Mouse (Mus musculus): ENCODE data around the gene Pdgfc. TPM values are rescaled to one million over a fixed set of nuclear protein-coding genes. Genes with fewer than 3 reads are reported as not detected.
"Not testable (repeated sequence)": the region's sequence is repeated elsewhere in the genome, so short reads cannot be mapped to it uniquely, and the experiment has no call there.

Pdgfc gene
- polyA plus RNA-seq, 1 experiment from 2014 or later = 7.5 TPM

- Histone ChIP-seq H3K9me3 (replicated peaks) (no peaks in the 10 kb centered on the region), H3K4me3 (no peak overlapping the region), H3K36me3 (ENCODE audit: poor library complexity, severe bottlenecking) (no peaks in the 10 kb centered on the region), H3K9ac (no peak overlapping the region), H3K4me2 (no peak overlapping the region), H3K27me3 (no peaks in the 10 kb centered on the region), H3K27ac (no peak overlapping the region), H3K4me1 (no peaks in the 10 kb centered on the region)
- 67% methylated on average over 1 of the region's 1 CpGs for WGBS
- ATAC-seq = no peak
Observed at GRCm38 (mm10) chr3:81121731-81122130, 85.5 kb downstream of the Pdgfc start.

DNA sequence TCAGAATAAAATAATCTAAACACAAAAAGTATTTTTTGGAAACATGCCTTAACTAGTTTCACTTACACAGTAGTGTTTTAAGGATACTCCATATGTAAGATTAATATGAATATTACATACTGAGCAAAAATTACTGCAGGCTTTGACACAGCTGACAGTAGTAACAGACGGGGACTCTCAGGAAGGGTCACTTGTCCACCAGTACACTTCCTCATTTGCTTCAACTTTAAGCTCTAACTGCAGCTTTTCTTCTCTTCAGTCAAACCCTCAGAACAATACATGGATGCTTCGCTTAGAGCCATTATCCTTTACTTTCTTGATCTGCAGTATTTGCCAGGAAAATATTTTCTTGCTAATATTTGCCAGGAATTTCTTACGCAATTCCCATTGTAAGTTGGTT, 87.2 kb downstream of the Pdgfc start:
- H3K9ac ChIP-seq = no peak overlapping the region
- H3K27ac ChIP-seq = no peak overlapping the region
- H3K9me3 ChIP-seq (replicated peaks) = no peaks in the 10 kb centered on the region
- ATAC-seq = no peak
- no peak overlapping the region for H3K4me3 ChIP-seq
- H3K27me3 ChIP-seq = no peaks in the 10 kb centered on the region
- H3K36me3 ChIP-seq (ENCODE audit: poor library complexity, severe bottlenecking) = no peaks in the 10 kb centered on the region
- H3K4me2 ChIP-seq = no peak overlapping the region
- WGBS = 84% methylated on average over 3 of the region's 3 CpGs
- no peaks in the 10 kb centered on the region for H3K4me1 ChIP-seq

DNA sequence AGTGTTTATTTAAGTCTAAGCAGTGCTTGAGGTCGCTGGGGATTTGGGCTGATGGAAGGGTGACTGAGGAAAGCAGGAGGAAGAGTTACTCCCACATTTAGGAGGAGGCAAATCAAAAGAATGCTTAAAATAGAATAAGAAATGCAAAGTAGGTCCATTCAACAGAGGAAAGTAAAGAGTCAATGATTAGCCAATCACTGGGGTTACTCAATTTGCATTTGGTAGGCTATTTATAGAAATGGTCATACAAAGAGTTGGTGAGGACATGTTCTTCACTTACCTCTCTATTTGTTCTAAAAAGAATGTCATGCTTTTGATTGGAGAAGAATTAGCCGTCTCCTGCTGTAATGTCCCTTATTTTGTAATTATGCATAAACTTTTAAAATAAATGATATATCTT, 90.8 kb downstream of the Pdgfc start:
- H3K27ac ChIP-seq = no peak overlapping the region
- no peak for ATAC-seq
- H3K4me3 ChIP-seq = no peak overlapping the region
- no peaks in the 10 kb centered on the region for H3K27me3 ChIP-seq
- no peak overlapping the region for H3K4me2 ChIP-seq
- no peak overlapping the region for H3K9ac ChIP-seq
- H3K9me3 ChIP-seq (replicated peaks) = no peaks in the 10 kb centered on the region
- no peaks in the 10 kb centered on the region for H3K36me3 ChIP-seq (ENCODE audit: poor library complexity, severe bottlenecking)
- no peaks in the 10 kb centered on the region for H3K4me1 ChIP-seq
- 35% methylated on average over 2 of the region's 2 CpGs for WGBS

- WGBS = 87% methylated on average over 3 of the region's 3 CpGs
- Histone ChIP-seq H3K27ac (no peak overlapping the region), H3K4me1 (no peaks in the 10 kb centered on the region), H3K9me3 (replicated peaks) (no peaks in the 10 kb centered on the region), H3K36me3 (ENCODE audit: poor library complexity, severe bottlenecking) (no peaks in the 10 kb centered on the region), H3K9ac (no peak overlapping the region), H3K4me3 (no peak overlapping the region), H3K4me2 (no peak overlapping the region), H3K27me3 (no peaks in the 10 kb centered on the region)
- ATAC-seq = no peak
Observed at GRCm38 (mm10) chr3:81136985-81137384, 100.8 kb downstream of the Pdgfc start.

DNA sequence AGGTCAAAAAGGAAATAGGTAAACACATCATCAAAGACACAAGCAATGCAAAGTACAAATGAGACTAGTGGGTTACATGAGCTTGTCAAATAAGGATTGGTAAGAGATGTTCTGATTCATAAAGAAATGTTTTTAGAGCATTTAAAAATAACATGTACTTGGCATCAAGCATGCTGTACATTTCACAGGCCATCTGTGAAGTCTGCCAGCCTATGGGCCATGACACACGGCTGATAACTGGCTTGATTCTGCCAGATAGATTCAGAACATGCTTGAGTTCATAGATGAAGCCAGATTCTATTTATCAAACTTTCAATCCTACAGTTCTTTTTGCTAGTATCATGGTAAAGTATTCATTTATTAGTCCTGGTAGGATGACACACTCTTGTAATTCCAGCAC, 101.8 kb downstream of the Pdgfc start:
- not testable (repeated sequence) for H3K9ac ChIP-seq; H3K36me3 ChIP-seq (ENCODE audit: poor library complexity, severe bottlenecking); H3K27ac ChIP-seq; H3K4me1 ChIP-seq; H3K9me3 ChIP-seq (replicated peaks); H3K4me2 ChIP-seq; H3K27me3 ChIP-seq; ATAC-seq; H3K4me3 ChIP-seq
- WGBS = 81% methylated on average over 1 of the region's 1 CpGs

GRCm38 (mm10) chr3:81143730-81144129, 107.5 kb downstream of the Pdgfc start:
- Histone ChIP-seq H3K4me1 (no peaks in the 10 kb centered on the region; the same call in 1 of the 2 replicates), H3K4me3 (no peak overlapping the region), H3K4me2 (no peak overlapping the region), H3K36me3 (ENCODE audit: poor library complexity, severe bottlenecking) (no peaks in the 10 kb centered on the region), H3K9ac (no peak overlapping the region), H3K27me3 (no peaks in the 10 kb centered on the region), H3K9me3 (replicated peaks) (no peaks in the 10 kb centered on the region), H3K27ac (no peak overlapping the region)
- no peak for ATAC-seq

- WGBS = 52% methylated on average over 3 of the region's 3 CpGs
Observed at GRCm38 (mm10) chr3:81149109-81149521, 112.9 kb downstream of the Pdgfc start.

GRCm38 (mm10) chr3:81150228-81150627, 114.0 kb downstream of the Pdgfc start:
- Histone ChIP-seq H3K9me3 (replicated peaks) (no peaks in the 10 kb centered on the region), H3K36me3 (ENCODE audit: poor library complexity, severe bottlenecking) (no peaks in the 10 kb centered on the region), H3K4me1 (peaks cover 15% of the 10 kb centered on the region), H3K9ac (no peak overlapping the region), H3K27ac (no peak overlapping the region), H3K4me2 (no peak overlapping the region), H3K4me3 (no peak overlapping the region), H3K27me3 (no peaks in the 10 kb centered on the region)
- ATAC-seq = peak; percentile 26; the same call in 1 of the 2 replicates

More at GRCm38 (mm10) chr3:81149109-81149521, 112.9 kb downstream of the Pdgfc start:
- H3K9me3 ChIP-seq (replicated peaks) = no peaks in the 10 kb centered on the region
- H3K27me3 ChIP-seq = no peaks in the 10 kb centered on the region
- H3K4me3 ChIP-seq = no peak overlapping the region
- H3K4me2 ChIP-seq = no peak overlapping the region
- H3K4me1 ChIP-seq = peaks cover 15% of the 10 kb centered on the region
- no peak overlapping the region for H3K27ac ChIP-seq
- no peak overlapping the region for H3K9ac ChIP-seq
- 0 out of 2 replicates have a peak, but pooled peaks have one; percentile 53 for ATAC-seq
- H3K36me3 ChIP-seq (ENCODE audit: poor library complexity, severe bottlenecking) = no peaks in the 10 kb centered on the region

- no peaks in the 10 kb centered on the region for H3K36me3 ChIP-seq (ENCODE audit: poor library complexity, severe bottlenecking)
- no peak overlapping the region for H3K9ac ChIP-seq
- ATAC-seq = no peak
- H3K9me3 ChIP-seq (replicated peaks) = no peaks in the 10 kb centered on the region
- no peak overlapping the region for H3K4me2 ChIP-seq
- H3K27me3 ChIP-seq = no peaks in the 10 kb centered on the region
- H3K4me1 ChIP-seq = peaks cover 9% of the 10 kb centered on the region; the same call in 1 of the 2 replicates
- H3K27ac ChIP-seq = no peak overlapping the region
- no peak overlapping the region for H3K4me3 ChIP-seq
- 74% methylated on average over 1 of the region's 1 CpGs for WGBS
Observed at GRCm38 (mm10) chr3:81154420-81154819, 118.2 kb downstream of the Pdgfc start.

GRCm38 (mm10) chr3:81160457-81161165, 124.4 kb downstream of the Pdgfc start:
- no peak overlapping the region for H3K27ac ChIP-seq
- ATAC-seq = 0 out of 2 replicates have a peak, but pooled peaks have one; percentile 8

DNA sequence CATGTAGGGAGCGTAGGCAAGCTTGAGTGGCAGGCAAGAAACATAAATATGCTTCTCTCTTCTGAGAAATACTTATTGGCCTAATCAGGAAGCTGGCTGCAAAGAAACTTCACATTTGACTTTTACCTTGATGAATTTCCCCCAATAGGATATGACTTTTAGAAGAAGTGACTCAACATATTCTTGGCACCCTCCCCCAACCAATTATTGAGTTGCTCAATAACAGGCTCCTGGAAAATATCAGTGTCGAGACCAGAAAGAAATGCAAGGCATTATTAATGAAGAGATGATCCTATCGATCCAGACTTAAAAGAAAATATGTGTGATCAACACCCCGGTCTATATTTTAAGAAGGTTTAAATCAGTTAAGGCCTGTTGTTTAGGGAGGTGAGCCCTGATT, 125.9 kb downstream of the Pdgfc start:
- no peak overlapping the region for H3K4me2 ChIP-seq
- no peaks in the 10 kb centered on the region for H3K9me3 ChIP-seq (replicated peaks)
- no peak overlapping the region for H3K4me3 ChIP-seq
- no peak overlapping the region for H3K27ac ChIP-seq
- WGBS = 95% methylated on average over 4 of the region's 4 CpGs
- H3K36me3 ChIP-seq (ENCODE audit: poor library complexity, severe bottlenecking) = no peaks in the 10 kb centered on the region
- no peaks in the 10 kb centered on the region for H3K27me3 ChIP-seq
- no peaks in the 10 kb centered on the region for H3K4me1 ChIP-seq
- no peak overlapping the region for H3K9ac ChIP-seq
- ATAC-seq = no peak

More at GRCm38 (mm10) chr3:81160457-81161165, 124.4 kb downstream of the Pdgfc start:
- Histone ChIP-seq H3K4me2 (no peak overlapping the region), H3K27me3 (no peaks in the 10 kb centered on the region), H3K4me3 (no peak overlapping the region), H3K36me3 (ENCODE audit: poor library complexity, severe bottlenecking) (no peaks in the 10 kb centered on the region), H3K9ac (no peak overlapping the region), H3K9me3 (replicated peaks) (no peaks in the 10 kb centered on the region), H3K4me1 (no peaks in the 10 kb centered on the region)

- no peak for ATAC-seq
- no peak overlapping the region for H3K4me3 ChIP-seq
- H3K4me2 ChIP-seq = no peak overlapping the region
Observed at GRCm38 (mm10) chr3:81164091-81164490, 127.9 kb downstream of the Pdgfc start.

More at GRCm38 (mm10) chr3:81164091-81164490, 127.9 kb downstream of the Pdgfc start:
- Histone ChIP-seq H3K9me3 (replicated peaks) (no peaks in the 10 kb centered on the region), H3K9ac (no peak overlapping the region), H3K4me1 (no peaks in the 10 kb centered on the region), H3K27me3 (no peaks in the 10 kb centered on the region), H3K36me3 (ENCODE audit: poor library complexity, severe bottlenecking) (no peaks in the 10 kb centered on the region), H3K27ac (no peak overlapping the region)
- WGBS = 95% methylated on average over 5 of the region's 5 CpGs
